Mouse (Mus musculus) brain, embryonic 14.5 days (tissue): ENCODE data around the gene Dpp3. TPM values are rescaled to one million over a fixed set of nuclear protein-coding genes. Genes with fewer than 3 reads are reported as not detected.
"Not testable (repeated sequence)": the region's sequence is repeated elsewhere in the genome, so short reads cannot be mapped to it uniquely, and the experiment has no call there.

Experiments
- DNase-seq: peaks from one replicate; pipeline ENCODE4 v3.0.0-alpha.2; 2011; ENCODE audit warnings: low read depth
- CTCF ChIP-seq: fragments of 200-500 bp; IDR thresholded peaks from 2 replicates; pipeline ENCODE4 v1.5.1; 2012; ENCODE audit warnings: inconsistent platforms, mild to moderate bottlenecking, moderate library complexity, borderline replicate concordance; ENCODE audit not compliant: insufficient read depth, insufficient read length; ENCODE audit errors: extremely low read depth
- POLR2A ChIP-seq: fragments of 200-500 bp; IDR thresholded peaks from 2 replicates; pipeline ENCODE4 v1.6.1; 2012; ENCODE audit warnings: mild to moderate bottlenecking, inconsistent platforms, borderline replicate concordance; ENCODE audit not compliant: poor library complexity, insufficient read depth, insufficient read length, severe bottlenecking; ENCODE audit errors: extremely low read depth
- polyA plus RNA-seq: library from polyadenylated mRNA; depleted of rRNA; stranded (reverse); fragments of >200 nt; gene quantifications from 2 replicates; pipeline ENCODE4 v1.2.3, GENCODE M21; 2012; rRNA removed

Dpp3 gene
- polyA plus RNA-seq, 1 experiment: 111 TPM

DNA sequence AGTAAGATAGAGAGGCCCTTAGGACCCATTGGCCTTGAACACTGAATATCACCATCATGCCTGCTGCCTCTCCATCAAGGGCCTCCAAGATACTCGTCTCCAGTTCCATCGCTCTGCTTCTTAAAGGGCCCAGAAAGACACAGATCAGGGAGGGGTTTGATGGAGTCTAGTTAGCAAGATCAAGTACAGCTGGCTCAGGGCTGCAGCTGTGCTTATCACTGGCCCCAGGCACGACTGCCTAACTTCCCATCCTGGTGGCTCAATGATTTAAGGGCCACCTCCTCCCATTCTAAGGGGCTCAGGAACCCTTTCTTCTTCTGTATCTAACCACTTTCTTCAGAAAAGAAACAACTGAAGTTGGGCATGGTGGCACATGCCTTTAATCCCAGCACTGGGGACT, 36.3 kb downstream of the Dpp3 start:
- no peak for DNase-seq
- TF ChIP-seq POLR2A (no peak), CTCF (no peak)

DNA sequence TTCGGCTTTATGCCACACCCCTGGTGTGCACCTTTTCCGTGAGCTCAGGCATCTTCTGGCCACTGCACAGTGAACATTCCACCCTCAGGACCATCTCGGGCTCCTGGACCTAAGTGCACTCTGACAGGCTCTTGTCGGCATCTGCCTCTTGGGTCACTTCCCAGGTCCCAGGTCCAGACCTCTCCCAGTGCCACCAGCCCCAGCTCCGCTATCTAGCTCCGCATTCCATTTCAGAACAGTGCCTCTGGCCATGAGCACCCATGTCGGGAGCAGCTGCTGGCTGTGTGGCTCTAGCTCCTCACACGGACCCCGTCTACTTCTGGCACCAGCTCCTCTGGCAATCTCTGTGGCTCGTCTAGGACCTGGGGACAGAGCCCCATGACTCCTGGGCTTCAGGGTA, 38.3 kb downstream of the Dpp3 start:
- TF ChIP-seq CTCF (no peak), POLR2A (no peak)
- DNase-seq: no peak

DNA sequence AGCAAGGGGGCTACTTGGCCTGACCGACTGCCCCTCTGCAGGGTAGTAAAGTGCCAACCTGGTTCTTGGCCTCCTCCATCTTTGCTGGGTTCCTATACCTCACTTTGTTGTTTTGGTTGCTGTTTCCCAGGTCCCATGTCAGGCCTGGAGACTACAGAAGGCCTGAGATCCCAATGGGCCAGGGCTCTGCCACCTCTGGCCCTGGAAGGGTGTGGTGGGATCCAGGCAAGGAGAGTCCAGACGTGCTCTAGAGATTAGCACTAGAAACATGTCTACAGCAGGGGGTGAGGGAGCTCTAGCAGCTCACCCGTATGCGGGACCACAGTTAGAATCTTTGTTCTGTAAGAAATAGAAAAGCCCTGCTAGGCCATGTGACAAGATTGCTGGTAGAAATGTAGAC, 44.1 kb downstream of the Dpp3 start:
- DNase-seq: no peak
- no peak for TF ChIP-seq CTCF
- no peak for TF ChIP-seq POLR2A

DNA sequence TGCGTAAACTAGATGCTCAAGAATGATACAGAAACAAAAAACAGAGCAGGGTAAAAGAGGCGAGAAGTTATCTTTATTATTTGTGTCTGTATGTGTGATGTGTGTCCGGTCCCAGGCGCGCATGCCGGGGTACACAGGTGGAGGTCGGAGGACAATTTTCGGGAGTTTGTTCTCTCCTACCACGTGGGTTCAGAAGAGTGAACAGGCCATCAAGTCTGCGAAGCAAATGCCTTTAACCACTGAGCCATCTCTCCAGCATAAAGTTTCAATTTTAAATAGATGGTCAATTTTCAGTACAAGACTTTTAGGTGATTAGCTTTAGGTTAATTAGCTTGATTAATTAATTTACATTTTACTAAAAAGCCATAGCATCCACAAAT, 48.8 kb downstream of the Dpp3 start:
- no peak for TF ChIP-seq CTCF
- no peak for DNase-seq

DNA sequence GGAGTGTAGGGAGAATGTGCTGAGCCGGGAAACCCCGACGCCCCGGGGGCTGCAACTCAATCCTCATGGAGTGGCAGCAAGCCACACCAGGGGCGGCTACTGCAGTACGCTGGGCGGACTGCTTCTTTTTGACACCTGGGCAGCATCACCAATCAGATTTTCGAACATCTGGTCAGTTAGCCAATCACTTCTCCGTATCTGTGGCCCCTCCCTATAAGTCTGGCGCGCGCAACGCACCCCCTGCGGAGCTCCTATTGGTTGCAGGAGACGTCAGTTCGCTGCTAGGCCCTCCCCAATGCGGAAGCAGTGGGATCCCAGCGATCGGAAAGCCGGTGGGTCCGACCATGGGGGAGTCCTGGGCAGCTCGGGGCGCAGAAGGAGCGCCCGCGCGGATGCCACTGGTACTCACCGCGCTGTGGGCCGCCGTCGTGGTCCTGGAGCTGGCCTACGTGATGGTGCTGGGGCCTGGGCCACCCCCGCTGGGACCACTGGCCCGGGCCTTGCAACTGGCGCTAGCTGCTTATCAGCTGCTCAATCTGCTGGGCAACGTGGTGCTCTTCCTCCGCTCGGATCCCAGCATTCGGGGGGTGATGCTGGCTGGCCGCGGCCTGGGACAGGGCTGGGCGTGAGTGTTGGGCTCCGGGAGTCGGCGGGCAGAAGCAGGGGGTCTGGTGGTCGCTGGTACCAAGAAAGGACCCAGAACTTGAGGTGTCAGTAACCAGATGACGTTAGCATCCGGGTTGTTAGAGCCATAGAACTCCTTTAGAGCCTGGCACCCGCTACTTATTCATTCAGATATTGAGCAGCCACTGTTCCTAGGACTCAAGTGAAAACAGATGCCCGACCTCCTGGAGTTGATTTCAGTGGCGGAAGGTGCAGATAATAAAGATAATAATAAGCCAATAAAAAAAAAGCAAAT, 49.4 kb downstream of the Dpp3 start, which contains the start of gene Zdhhc24:
Zdhhc24 (plus strand) TSS at position 264 of the 919 bp plus-strand sequence.
- TF ChIP-seq POLR2A (peak; percentile 44; the same call in 1 of the 2 replicates), CTCF (no peak)
- peak; percentile 98 for DNase-seq

DNA sequence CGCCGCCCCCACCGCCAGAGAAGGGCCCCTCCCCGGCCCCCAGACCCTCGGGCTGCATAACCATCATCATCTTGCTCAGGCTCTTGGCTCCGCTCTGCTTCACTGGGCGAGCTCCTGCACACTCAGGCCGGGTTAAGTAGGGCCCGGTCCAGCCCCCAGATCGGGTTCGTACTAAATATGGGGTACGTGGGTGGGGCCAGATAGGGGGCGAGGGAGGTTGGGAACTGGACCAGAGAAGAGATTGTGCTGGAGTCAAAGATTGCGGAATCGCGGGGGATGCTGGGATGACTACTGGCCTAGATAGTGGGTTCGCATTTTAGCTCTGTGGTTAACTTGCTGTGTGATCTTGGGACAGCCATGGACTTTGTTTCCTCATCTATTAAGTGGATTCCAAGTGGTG, 50.3 kb downstream of the Dpp3 start, which contains the start of gene Actn3:
Actn3 (minus strand) TSS at position 125 of the 400 bp plus-strand sequence.
- TF ChIP-seq POLR2A: no peak
- DNase-seq: peak; percentile 3

DNA sequence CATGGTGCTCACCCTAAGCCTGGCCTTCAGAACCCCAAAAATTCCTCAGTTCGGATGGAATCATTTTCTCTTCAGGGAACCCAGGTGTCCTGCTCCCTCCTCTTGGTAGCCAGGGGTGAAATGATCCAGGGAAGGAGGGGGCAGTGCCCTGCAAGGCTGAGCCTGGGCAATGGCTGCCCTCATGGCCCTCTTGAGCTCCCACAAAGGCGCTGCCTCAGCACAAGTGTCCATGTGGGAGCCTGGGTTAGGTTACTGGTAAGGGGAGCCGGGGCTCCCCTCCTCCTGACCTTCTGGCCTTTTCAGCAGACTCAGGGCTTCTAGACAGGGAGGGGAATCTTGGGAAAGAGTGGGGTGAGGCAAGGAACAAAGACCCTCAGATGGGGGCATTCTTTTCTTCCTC, 51.3 kb downstream of the Dpp3 start:
- no peak for DNase-seq
- no peak for TF ChIP-seq POLR2A
- no peak for TF ChIP-seq CTCF

DNA sequence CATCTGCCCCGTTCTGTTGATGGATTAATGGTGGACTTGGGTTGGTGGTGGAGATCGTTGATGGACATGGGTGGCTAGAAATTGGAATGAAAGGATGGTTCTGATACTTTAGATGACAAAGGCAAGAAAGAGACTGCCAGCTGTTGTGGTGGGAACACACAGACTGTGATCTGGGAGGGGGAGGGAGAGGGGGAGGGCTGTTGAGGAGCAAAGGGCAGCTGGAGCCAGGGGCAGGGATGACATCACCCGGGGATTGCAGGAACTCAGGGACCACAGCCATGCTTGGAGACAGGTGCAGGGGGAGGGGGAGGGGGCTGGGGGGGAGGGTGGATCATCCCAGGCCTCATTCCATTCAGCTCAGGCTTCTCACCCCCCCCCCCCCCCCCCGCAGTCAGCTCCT, 51.8 kb downstream of the Dpp3 start:
- TF ChIP-seq POLR2A: no peak
- no peak for TF ChIP-seq CTCF
- DNase-seq: no peak

DNA sequence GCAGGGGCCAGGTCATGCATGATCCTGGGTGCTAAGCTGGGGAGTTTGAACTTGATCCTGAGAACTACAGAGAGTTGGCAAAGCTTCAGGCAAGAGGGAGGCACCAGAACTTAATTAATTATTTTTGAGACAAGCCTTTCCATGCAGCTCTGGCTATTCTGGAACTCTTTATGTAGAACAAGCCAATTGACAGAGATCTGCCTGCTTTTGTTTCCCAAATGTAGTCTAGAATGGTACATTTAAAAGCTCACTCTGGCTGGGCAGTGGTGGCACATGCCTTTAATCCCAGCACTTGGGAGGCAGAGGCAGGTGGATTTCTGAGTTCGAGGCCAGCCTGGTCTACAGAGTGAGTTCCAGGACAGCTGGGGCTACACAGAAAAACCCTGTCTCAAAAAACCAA, 53.5 kb downstream of the Dpp3 start:
- not testable (repeated sequence) for DNase-seq

DNA sequence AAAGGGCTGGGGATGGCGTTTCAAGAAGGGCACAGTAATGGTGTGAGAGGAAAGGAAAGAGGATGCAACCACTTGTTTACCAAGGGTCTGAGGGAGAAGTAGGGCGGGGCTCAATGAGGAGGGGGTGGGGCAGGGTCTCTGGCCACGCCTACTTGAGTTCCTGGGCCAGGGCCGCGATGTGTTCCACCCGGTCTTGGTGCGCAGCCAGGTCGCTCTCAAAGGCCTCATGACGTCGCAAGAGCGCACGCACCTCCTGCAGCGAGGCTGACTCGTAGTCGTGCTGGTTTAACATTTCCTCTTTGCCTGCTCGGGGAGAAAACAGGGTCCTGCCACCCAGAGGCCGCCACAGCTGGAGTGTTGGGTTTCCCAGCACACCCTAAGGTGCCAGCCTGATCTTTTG, 62.9 kb downstream of the Dpp3 start:
- TF ChIP-seq POLR2A (no peak), CTCF (no peak)
- DNase-seq: peak; percentile 52

DNA sequence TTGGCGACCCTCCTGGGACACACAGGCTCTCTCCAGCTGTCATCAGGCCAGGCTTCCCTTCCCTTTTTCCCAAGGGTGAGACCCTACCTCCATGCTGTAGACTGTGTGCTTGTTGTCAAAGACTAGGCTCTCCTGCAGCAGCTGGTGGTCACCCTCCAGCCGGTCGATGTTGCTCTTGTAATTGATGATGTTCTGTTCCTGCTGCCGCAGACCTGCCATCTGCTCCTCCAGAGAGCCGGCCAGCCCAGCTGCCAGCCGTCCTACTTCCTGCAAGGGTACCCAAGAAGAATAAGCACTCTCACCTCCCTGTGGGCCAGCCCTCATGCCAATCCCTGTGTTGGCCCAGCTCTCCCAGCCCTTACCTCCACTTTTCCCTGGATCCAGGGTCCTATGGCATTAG, 65.0 kb downstream of the Dpp3 start:
- DNase-seq: peak; percentile 17
- TF ChIP-seq CTCF (no peak), POLR2A (no peak)

DNA sequence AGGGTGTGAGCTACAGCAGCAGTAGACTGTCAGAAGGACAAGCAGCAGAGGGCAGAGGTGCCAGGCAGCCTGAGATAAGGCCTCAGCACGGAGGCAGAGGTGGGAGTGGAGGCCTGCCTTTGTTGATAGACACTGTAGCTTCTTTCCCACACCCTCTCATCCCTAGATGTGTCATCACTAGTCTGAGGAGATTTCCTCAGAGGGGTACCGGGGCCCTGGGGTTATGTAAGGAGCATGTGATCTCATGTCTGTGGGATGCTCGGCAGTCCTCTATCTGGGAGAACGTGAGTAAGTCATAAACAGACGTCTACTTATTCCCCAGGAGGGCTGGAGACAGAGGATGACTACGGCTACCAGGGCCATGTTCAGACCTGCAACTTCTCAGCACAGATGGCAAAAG, 69.0 kb downstream of the Dpp3 start:
- TF ChIP-seq POLR2A (no peak), CTCF (no peak)
- no peak for DNase-seq

Other genes with a start within 250 kb of the Dpp3 start
- 3.3 and 4.3 TPM in 2 replicates for gene Gm960, start 229.6 kb downstream of the Dpp3 start, polyA plus RNA-seq
- gene Sptbn2, start 217.1 kb downstream of the Dpp3 start, polyA plus RNA-seq: 23.4 and 57.0 TPM in 2 replicates
- gene Rbm4b, start 171.8 kb downstream of the Dpp3 start, polyA plus RNA-seq: 97.3 and 97.9 TPM in 2 replicates
- 146 and 173 TPM in 2 replicates for gene Rbm4, start 134.4 kb downstream of the Dpp3 start, polyA plus RNA-seq
- gene Gm21992, start 116.7 kb downstream of the Dpp3 start, polyA plus RNA-seq: 28.7 and 57.0 TPM in 2 replicates
- gene Rbm14, start 116.7 kb downstream of the Dpp3 start, polyA plus RNA-seq: 70.7 and 85.4 TPM in 2 replicates
- gene Ccs, start 89.0 kb downstream of the Dpp3 start, polyA plus RNA-seq: 42.3 and 45.1 TPM in 2 replicates
- 0.30 and 0.62 TPM in 2 replicates for gene Ccdc87, start 88.9 kb downstream of the Dpp3 start, polyA plus RNA-seq
- 73.6 and 85.2 TPM in 2 replicates for gene Ctsf, start 73.2 kb downstream of the Dpp3 start, polyA plus RNA-seq
- 0.95 and 1.7 TPM in 2 replicates for gene Actn3, start 50.4 kb downstream of the Dpp3 start, polyA plus RNA-seq
- gene Zdhhc24, start 49.6 kb downstream of the Dpp3 start, polyA plus RNA-seq: 32.0 and 48.4 TPM in 2 replicates
- 18.5 and 27.6 TPM in 2 replicates for gene Bbs1, start 21.7 kb downstream of the Dpp3 start, polyA plus RNA-seq
- gene Peli3, start 14.8 kb upstream of the Dpp3 start, polyA plus RNA-seq: 10.3 and 14.2 TPM in 2 replicates
- gene Mrpl11, start 33.9 kb upstream of the Dpp3 start, polyA plus RNA-seq: 70.0 and 81.9 TPM in 2 replicates
- 4.1 and 7.8 TPM in 2 replicates for gene Npas4, start 62.0 kb upstream of the Dpp3 start, polyA plus RNA-seq
- 31.1 and 34.9 TPM in 2 replicates for gene Slc29a2, start 95.6 kb upstream of the Dpp3 start, polyA plus RNA-seq
- 46.8 and 49.8 TPM in 2 replicates for gene B4gat1, start 110.5 kb upstream of the Dpp3 start, polyA plus RNA-seq
- 1.9 and 2.8 TPM in 2 replicates for gene AC124502.3, start 110.6 kb upstream of the Dpp3 start, polyA plus RNA-seq
- gene Brms1, start 113.1 kb upstream of the Dpp3 start, polyA plus RNA-seq: 32.9 and 39.8 TPM in 2 replicates
- 4.0 and 4.3 TPM in 2 replicates for gene Rin1, start 122.2 kb upstream of the Dpp3 start, polyA plus RNA-seq
- 15.5 and 24.7 TPM in 2 replicates for gene Cd248, start 139.8 kb upstream of the Dpp3 start, polyA plus RNA-seq
- 6.8 and 10.7 TPM in 2 replicates for gene Tmem151a, start 157.2 kb upstream of the Dpp3 start, polyA plus RNA-seq
- gene Yif1a, start 160.3 kb upstream of the Dpp3 start, polyA plus RNA-seq: 62.8 and 63.2 TPM in 2 replicates
- gene Cnih2, start 170.2 kb upstream of the Dpp3 start, polyA plus RNA-seq: 467 and 494 TPM in 2 replicates
- 195 and 205 TPM in 2 replicates for gene Rab1b, start 178.8 kb upstream of the Dpp3 start, polyA plus RNA-seq
- 117 and 134 TPM in 2 replicates for gene Klc2, start 190.3 kb upstream of the Dpp3 start, polyA plus RNA-seq